Mouse (Mus musculus): ENCODE measurements at regions not wholly inside any gene's neighbourhood (a gene's known extent, or its start where the extent isn't known, plus 50 kb on each side); places are given as distances from the start of the nearest gene placed in this dataset.

GRCm38 (mm10) chr14:58817961-58818504 is 324.7 kb downstream of the 1700129C05Rik start:
- TF ChIP-seq CTCF (IDR thresholded peaks at IDR 0.05; ENCODE audit: borderline replicate concordance, insufficient read depth, low read depth, low read length) (no peak), POLR2A (IDR thresholded peaks at IDR 0.05; ENCODE audit: borderline replicate concordance, insufficient read depth, low read length) (no peak)
